Mouse (Mus musculus): ENCODE measurements at regions not wholly inside any gene's neighbourhood (a gene's known extent, or its start where the extent isn't known, plus 50 kb on each side); places are given as distances from the start of the nearest gene placed in this dataset.

GRCm38 (mm10) chr10:47654231-47654630, 2076.6 kb downstream of the Hace1 start:
- TF ChIP-seq POLR2A (IDR thresholded peaks at IDR 0.05; ENCODE audit: extremely low read depth, insufficient read depth, low read length) (no peak), CTCF (IDR thresholded peaks at IDR 0.05; ENCODE audit: low read depth, low read length) (no peak)
